Mouse (Mus musculus) layer of hippocampus, adult 6 months (tissue): ENCODE results near the gene Ttk. TPM values are rescaled to one million over a fixed set of nuclear protein-coding genes. Genes with fewer than 3 reads are reported as not detected.

Source experiments
- long read RNA-seq, 2 experiments: library from polyadenylated mRNA; unstranded; transcript quantifications; one replicate each; pipeline ENCODE4 v2.0.0; 2019 to 2020
- polyA plus RNA-seq: library from polyadenylated mRNA; unstranded; fragments of <200 nt; fragmentation: Nextera tagmentation; gene quantifications from 2 replicates; pipeline ENCODE4 v1.2.3, GENCODE M21; 2021

Gene Ttk
- polyA plus RNA-seq, result 0.08 and 0.09 TPM in 2 replicates
- long read RNA-seq, experiment 1, partial matches to known transcripts, result 0 of 1 reads
- long read RNA-seq, experiment 1, other reads (novel, unspliced or antisense), result 1 of 1 reads
- long read RNA-seq, experiment 2, partial matches to known transcripts, result 0 of 2 reads
- long read RNA-seq, experiment 2, other reads (novel, unspliced or antisense), result 2 of 2 reads

GRCm38 (mm10) chr9:83833811-83834747 lies at the start of gene Ttk:
Gene Ttk, plus strand, starts transcription at chr9:83834689.

GRCm38 (mm10) chr9:83805977-83806815 lies 28.3 kb upstream of the Ttk start, which contains the start of gene Elovl4:
Gene Elovl4, minus strand, starts transcription at chr9:83806277.

Other genes starting within 250 kb of the Ttk start
- gene Elovl4, start 28.4 kb upstream of the Ttk start, polyA plus RNA-seq, result 37.3 and 39.5 TPM in 2 replicates
- 50.2 and 57.4 TPM in 2 replicates for gene Bckdhb, start 90.5 kb downstream of the Ttk start, polyA plus RNA-seq